Mouse (Mus musculus): ENCODE measurements at regions not wholly inside any gene's neighbourhood (a gene's known extent, or its start where the extent isn't known, plus 50 kb on each side); places are given as distances from the start of the nearest gene placed in this dataset.

GRCm38 (mm10) chr2:128277387-128278123 lies 151.7 kb downstream of the Bcl2l11 start:
- no peak overlapping the region for H3K4me3 ChIP-seq (ENCODE audit: low read depth, low read length)
- no peak overlapping the region for H3K27ac ChIP-seq (ENCODE audit: low read length)
- H3K4me1 ChIP-seq (ENCODE audit: control insufficient read depth, low read depth, low read length): no peaks in the 10 kb centered on the region; the same call in none of the 2 replicates
- H3K9me3 ChIP-seq (replicated peaks; ENCODE audit: control insufficient read depth, low read length): no peaks in the 10 kb centered on the region
- no peak for ATAC-seq (ENCODE audit: low read depth)
- H3K27me3 ChIP-seq (ENCODE audit: control insufficient read depth, insufficient read depth, low read depth, low read length): no peaks in the 10 kb centered on the region
- H3K36me3 ChIP-seq (ENCODE audit: control insufficient read depth, insufficient read depth): no peaks in the 10 kb centered on the region
- no peak overlapping the region for H3K9ac ChIP-seq (ENCODE audit: low read depth, low read length)
- no peak overlapping the region for H3K4me2 ChIP-seq (ENCODE audit: low read depth, low read length)
- WGBS (ENCODE audit: insufficient replicate concordance): 40% methylated on average over 4 of the region's 4 CpGs

- no peaks in the 10 kb centered on the region for H3K36me3 ChIP-seq (ENCODE audit: control insufficient read depth, insufficient read depth)
- no peaks in the 10 kb centered on the region; the same call in none of the 2 replicates for H3K4me1 ChIP-seq (ENCODE audit: control insufficient read depth, low read depth, low read length)
- H3K4me3 ChIP-seq (ENCODE audit: low read depth, low read length): no peak overlapping the region
- WGBS (ENCODE audit: insufficient replicate concordance): 75% methylated on average over 5 of the region's 5 CpGs
- no peak overlapping the region for H3K27ac ChIP-seq (ENCODE audit: low read length)
- H3K27me3 ChIP-seq (ENCODE audit: control insufficient read depth, insufficient read depth, low read depth, low read length): no peaks in the 10 kb centered on the region
- no peak overlapping the region for H3K4me2 ChIP-seq (ENCODE audit: low read depth, low read length)
- no peak for ATAC-seq (ENCODE audit: low read depth)
- H3K9me3 ChIP-seq (replicated peaks; ENCODE audit: control insufficient read depth, low read length): no peaks in the 10 kb centered on the region
- H3K9ac ChIP-seq (ENCODE audit: low read depth, low read length): no peak overlapping the region
These were observed 152.2 kb downstream of the Bcl2l11 start for GRCm38 (mm10) chr2:128278124-128278432.

GRCm38 (mm10) chr2:128278608-128279081 lies 152.8 kb downstream of the Bcl2l11 start:
- no peak for ATAC-seq (ENCODE audit: low read depth)
- Histone ChIP-seq H3K4me3 (ENCODE audit: low read depth, low read length) (no peak overlapping the region), H3K36me3 (ENCODE audit: control insufficient read depth, insufficient read depth) (no peaks in the 10 kb centered on the region), H3K27ac (ENCODE audit: low read length) (no peak overlapping the region), H3K27me3 (ENCODE audit: control insufficient read depth, insufficient read depth, low read depth, low read length) (no peaks in the 10 kb centered on the region), H3K4me2 (ENCODE audit: low read depth, low read length) (no peak overlapping the region), H3K9me3 (replicated peaks; ENCODE audit: control insufficient read depth, low read length) (no peaks in the 10 kb centered on the region), H3K9ac (ENCODE audit: low read depth, low read length) (no peak overlapping the region), H3K4me1 (ENCODE audit: control insufficient read depth, low read depth, low read length) (no peaks in the 10 kb centered on the region; the same call in none of the 2 replicates)
- WGBS (ENCODE audit: insufficient replicate concordance): 52% methylated on average over 12 of the region's 12 CpGs

GRCm38 (mm10) chr2:128279127-128279710 lies 153.4 kb downstream of the Bcl2l11 start:
- H3K4me2 ChIP-seq (ENCODE audit: low read depth, low read length): no peak overlapping the region
- H3K4me1 ChIP-seq (ENCODE audit: control insufficient read depth, low read depth, low read length): no peaks in the 10 kb centered on the region; the same call in none of the 2 replicates
- H3K9ac ChIP-seq (ENCODE audit: low read depth, low read length): no peak overlapping the region
- H3K36me3 ChIP-seq (ENCODE audit: control insufficient read depth, insufficient read depth): no peaks in the 10 kb centered on the region
- no peaks in the 10 kb centered on the region for H3K27me3 ChIP-seq (ENCODE audit: control insufficient read depth, insufficient read depth, low read depth, low read length)
- ATAC-seq (ENCODE audit: low read depth): no peak
- no peaks in the 10 kb centered on the region for H3K9me3 ChIP-seq (replicated peaks; ENCODE audit: control insufficient read depth, low read length)
- WGBS (ENCODE audit: insufficient replicate concordance): 65% methylated on average over 10 of the region's 10 CpGs
- no peak overlapping the region for H3K4me3 ChIP-seq (ENCODE audit: low read depth, low read length)
- H3K27ac ChIP-seq (ENCODE audit: low read length): no peak overlapping the region

DNA sequence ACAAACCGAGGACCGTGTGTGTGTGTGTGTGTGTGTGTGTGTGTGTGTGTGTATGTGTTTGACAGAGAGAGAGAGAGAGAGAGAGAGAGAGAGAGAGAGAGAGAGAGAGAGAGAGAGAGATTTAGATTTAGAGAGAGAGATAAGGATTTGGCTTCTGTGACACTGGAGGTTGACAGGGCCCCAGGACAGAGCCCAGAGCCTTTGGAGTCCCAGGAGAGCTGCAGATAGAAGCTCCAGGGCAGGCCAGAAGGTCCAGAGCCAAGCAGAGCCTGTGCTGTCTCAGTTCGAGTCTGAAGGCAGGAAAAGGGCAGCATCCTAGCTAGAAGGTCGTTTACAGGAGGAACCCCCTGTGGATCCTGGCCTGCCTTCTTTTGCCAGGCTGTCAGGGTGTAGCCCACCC lies 156.8 kb downstream of the Bcl2l11 start:
- Histone ChIP-seq H3K4me1 (ENCODE audit: control insufficient read depth, low read depth, low read length) (no peaks in the 10 kb centered on the region; the same call in 1 of the 2 replicates), H3K9ac (ENCODE audit: low read depth, low read length) (no peak overlapping the region), H3K4me3 (ENCODE audit: low read depth, low read length) (no peak overlapping the region), H3K9me3 (replicated peaks; ENCODE audit: control insufficient read depth, low read length) (no peaks in the 10 kb centered on the region), H3K36me3 (ENCODE audit: control insufficient read depth, insufficient read depth) (no peaks in the 10 kb centered on the region), H3K27me3 (ENCODE audit: control insufficient read depth, insufficient read depth, low read depth, low read length) (no peaks in the 10 kb centered on the region), H3K27ac (ENCODE audit: low read length) (no peak overlapping the region), H3K4me2 (ENCODE audit: low read depth, low read length) (no peak overlapping the region)
- 22% methylated on average over 4 of the region's 4 CpGs for WGBS (ENCODE audit: insufficient replicate concordance)
- ATAC-seq (ENCODE audit: low read depth): no peak

GRCm38 (mm10) chr2:128284822-128285421 lies 159.1 kb downstream of the Bcl2l11 start:
- 56% methylated on average over 7 of the region's 7 CpGs for WGBS (ENCODE audit: insufficient replicate concordance)
- H3K9ac ChIP-seq (ENCODE audit: low read depth, low read length): no peak overlapping the region
- H3K27me3 ChIP-seq (ENCODE audit: control insufficient read depth, insufficient read depth, low read depth, low read length): no peaks in the 10 kb centered on the region
- ATAC-seq (ENCODE audit: low read depth): peak; percentile 43; the same call in 1 of the 2 replicates
- no peak overlapping the region for H3K4me3 ChIP-seq (ENCODE audit: low read depth, low read length)
- H3K9me3 ChIP-seq (replicated peaks; ENCODE audit: control insufficient read depth, low read length): no peaks in the 10 kb centered on the region
- no peaks in the 10 kb centered on the region for H3K36me3 ChIP-seq (ENCODE audit: control insufficient read depth, insufficient read depth)
- H3K4me1 ChIP-seq (ENCODE audit: control insufficient read depth, low read depth, low read length): no peaks in the 10 kb centered on the region
- no peak overlapping the region for H3K4me2 ChIP-seq (ENCODE audit: low read depth, low read length)
- no peak overlapping the region for H3K27ac ChIP-seq (ENCODE audit: low read length)

GRCm38 (mm10) chr2:128285457-128285856 lies 159.6 kb downstream of the Bcl2l11 start:
- WGBS (ENCODE audit: insufficient replicate concordance): 73% methylated on average over 12 of the region's 12 CpGs
- no peak overlapping the region for H3K4me2 ChIP-seq (ENCODE audit: low read depth, low read length)
- H3K27ac ChIP-seq (ENCODE audit: low read length): no peak overlapping the region
- H3K9me3 ChIP-seq (replicated peaks; ENCODE audit: control insufficient read depth, low read length): no peaks in the 10 kb centered on the region
- no peaks in the 10 kb centered on the region for H3K27me3 ChIP-seq (ENCODE audit: control insufficient read depth, insufficient read depth, low read depth, low read length)
- no peaks in the 10 kb centered on the region for H3K36me3 ChIP-seq (ENCODE audit: control insufficient read depth, insufficient read depth)
- no peaks in the 10 kb centered on the region for H3K4me1 ChIP-seq (ENCODE audit: control insufficient read depth, low read depth, low read length)
- H3K9ac ChIP-seq (ENCODE audit: low read depth, low read length): no peak overlapping the region
- H3K4me3 ChIP-seq (ENCODE audit: low read depth, low read length): no peak overlapping the region
- no peak for ATAC-seq (ENCODE audit: low read depth)

GRCm38 (mm10) chr2:128288138-128288551 lies 162.3 kb downstream of the Bcl2l11 start:
- Histone ChIP-seq H3K9me3 (replicated peaks; ENCODE audit: control insufficient read depth, low read length) (no peaks in the 10 kb centered on the region), H3K4me3 (ENCODE audit: low read depth, low read length) (no peak overlapping the region), H3K4me2 (ENCODE audit: low read depth, low read length) (no peak overlapping the region), H3K27me3 (ENCODE audit: control insufficient read depth, insufficient read depth, low read depth, low read length) (no peaks in the 10 kb centered on the region), H3K36me3 (ENCODE audit: control insufficient read depth, insufficient read depth) (no peaks in the 10 kb centered on the region), H3K9ac (ENCODE audit: low read depth, low read length) (no peak overlapping the region), H3K27ac (ENCODE audit: low read length) (no peak overlapping the region), H3K4me1 (ENCODE audit: control insufficient read depth, low read depth, low read length) (no peaks in the 10 kb centered on the region)
- 61% methylated on average over 12 of the region's 12 CpGs for WGBS (ENCODE audit: insufficient replicate concordance)
- no peak for ATAC-seq (ENCODE audit: low read depth)

- WGBS (ENCODE audit: insufficient replicate concordance): 67% methylated on average over 3 of the region's 3 CpGs
- no peaks in the 10 kb centered on the region for H3K4me1 ChIP-seq (ENCODE audit: control insufficient read depth, low read depth, low read length)
- no peak for ATAC-seq (ENCODE audit: low read depth)
These were observed 164.8 kb downstream of the Bcl2l11 start for GRCm38 (mm10) chr2:128290609-128291008.

More at GRCm38 (mm10) chr2:128290609-128291008, 164.8 kb downstream of the Bcl2l11 start:
- Histone ChIP-seq H3K9me3 (replicated peaks; ENCODE audit: control insufficient read depth, low read length) (no peaks in the 10 kb centered on the region), H3K27me3 (ENCODE audit: control insufficient read depth, insufficient read depth, low read depth, low read length) (no peaks in the 10 kb centered on the region), H3K9ac (ENCODE audit: low read depth, low read length) (no peak overlapping the region), H3K4me3 (ENCODE audit: low read depth, low read length) (no peak overlapping the region), H3K4me2 (ENCODE audit: low read depth, low read length) (no peak overlapping the region), H3K27ac (ENCODE audit: low read length) (no peak overlapping the region), H3K36me3 (ENCODE audit: control insufficient read depth, insufficient read depth) (no peaks in the 10 kb centered on the region)

All from liver, embryonic 16.5 days (tissue).